Mouse (Mus musculus) midbrain, embryonic 12.5 days (tissue): ENCODE data around the gene Pmepa1. TPM values are rescaled to one million over a fixed set of nuclear protein-coding genes. Genes with fewer than 3 reads are reported as not detected.

ENCODE experiments used
- ATAC-seq: fragments of 200-750 bp; cut with Nextera tagmentation; 2 replicates; pipeline ENCODE4 v1.8.0; 2017; ENCODE audit warnings: low read depth, moderate TSS enrichment, moderate library complexity; ENCODE audit not compliant: low FRiP score
- H3K27ac ChIP-seq: fragments of 300-500 bp; sonication (generic); replicated peaks from 2 replicates; pipeline ENCODE4 v1.5.1; 2016; ENCODE audit warnings: mild to moderate bottlenecking
- H3K27me3 ChIP-seq: fragments of 300-500 bp; sonication (generic); 2 replicates; pipeline ENCODE4 v1.6.1; 2016; ENCODE audit warnings: mild to moderate bottlenecking
- H3K36me3 ChIP-seq: fragments of 300-500 bp; sonication (generic); 2 replicates; pipeline ENCODE4 v1.6.1; 2016
- H3K4me1 ChIP-seq: fragments of 300-500 bp; sonication (generic); 2 replicates; pipeline ENCODE4 v1.6.1; 2016
- H3K4me2 ChIP-seq: fragments of 300-500 bp; sonication (generic); replicated peaks from 2 replicates; pipeline ENCODE4 v1.6.1; 2016; ENCODE audit warnings: mild to moderate bottlenecking, moderate library complexity
- H3K4me3 ChIP-seq: fragments of 300-500 bp; sonication (generic); 2 replicates; pipeline ENCODE4 v1.5.1; 2016; ENCODE audit warnings: mild to moderate bottlenecking
- H3K9ac ChIP-seq: fragments of 300-500 bp; sonication (generic); replicated peaks from 2 replicates; pipeline ENCODE4 v1.6.1; 2016; ENCODE audit warnings: mild to moderate bottlenecking, moderate library complexity
- H3K9me3 ChIP-seq: fragments of 300-500 bp; sonication (generic); 2 replicates; pipeline ENCODE4 v1.6.1; 2016; ENCODE audit warnings: mild to moderate bottlenecking
- WGBS: fragments of 180-500 bp; shearing (Covaris S2); methylation state at CpG from one replicate; pipeline ENCODE4 v1.1.7; 2016; 5-methylcytosine and 5-hydroxymethylcytosine counted together
- polyA plus RNA-seq: library from polyadenylated mRNA; unstranded; fragments of >200 nt; fragmentation: Nextera tagmentation; extraction: Ambion mirVana; gene quantifications from 2 replicates; pipeline ENCODE4 v1.2.1, GENCODE M21; 2016

Pmepa1 gene
- polyA plus RNA-seq, 1 experiment from 2014 or later = 4.6 TPM

DNA sequence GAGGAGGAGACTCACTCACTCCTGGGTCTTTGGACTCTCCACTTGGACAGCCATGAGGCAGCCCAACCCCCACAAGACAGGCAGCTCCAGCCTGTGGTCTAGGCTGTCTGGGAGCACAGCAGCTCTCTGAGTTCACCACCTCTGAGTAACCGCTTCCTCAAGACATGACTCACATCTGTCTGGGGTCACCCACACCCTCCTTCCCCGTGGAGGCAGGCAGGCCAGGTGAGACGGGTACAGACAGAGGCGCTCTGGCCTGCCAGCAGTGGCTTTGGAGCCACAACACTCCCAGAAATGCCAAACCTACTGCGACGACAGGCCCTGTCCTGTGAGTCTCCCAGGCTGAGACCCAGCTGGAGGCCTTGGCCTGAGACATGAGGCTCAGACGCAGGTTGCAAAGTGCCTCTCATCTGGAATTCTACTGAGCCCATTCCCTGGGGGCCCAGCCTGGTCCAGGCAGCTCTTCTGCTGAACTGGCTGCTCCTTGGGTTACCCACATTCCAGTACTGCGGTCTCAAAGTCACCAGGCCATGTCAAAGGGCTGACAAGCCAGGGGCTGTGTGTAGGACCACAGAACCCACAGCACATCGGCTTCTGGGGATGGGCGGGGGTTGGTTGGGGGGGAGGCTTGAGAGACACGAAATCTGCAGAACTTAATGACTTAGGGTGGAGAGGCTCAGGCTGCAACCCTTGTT is 12.6 kb downstream of the Pmepa1 start:
- no peaks in the 10 kb centered on the region for H3K9me3 ChIP-seq
- no peak overlapping the region for H3K27ac ChIP-seq
- no peaks in the 10 kb centered on the region for H3K36me3 ChIP-seq
- H3K4me1 ChIP-seq = peaks cover 74% of the 10 kb centered on the region
- no peak overlapping the region; the same call in 1 of the 2 replicates for H3K9ac ChIP-seq
- no peaks in the 10 kb centered on the region for H3K27me3 ChIP-seq
- no peak for ATAC-seq
- no peak overlapping the region for H3K4me3 ChIP-seq
- 73% methylated on average over 11 of the region's 11 CpGs for WGBS
- no peak overlapping the region for H3K4me2 ChIP-seq

DNA sequence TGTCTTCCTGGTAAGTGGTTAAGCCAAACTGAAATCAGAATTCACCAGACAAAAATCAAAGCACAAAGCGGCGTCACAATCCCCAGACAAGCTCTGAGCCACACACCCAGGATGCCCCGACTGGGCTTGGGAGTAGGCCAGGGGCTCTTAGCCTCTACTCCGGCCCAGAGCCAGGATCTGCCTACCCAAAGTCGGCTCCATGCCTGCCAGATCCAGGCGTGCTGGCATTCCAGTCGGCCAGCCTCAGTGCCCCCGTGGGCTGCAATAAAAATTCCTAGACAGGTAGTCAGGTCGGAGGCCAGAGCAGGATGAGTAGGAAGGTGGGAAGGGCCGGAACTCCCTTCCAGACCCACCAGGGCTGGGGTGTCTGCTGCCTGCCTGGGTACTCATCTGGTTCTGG is 14.8 kb downstream of the Pmepa1 start:
- ATAC-seq = no peak
- H3K27me3 ChIP-seq = no peaks in the 10 kb centered on the region
- no peak overlapping the region for H3K4me2 ChIP-seq
- no peaks in the 10 kb centered on the region for H3K36me3 ChIP-seq
- no peak overlapping the region for H3K27ac ChIP-seq
- whole genome bisulfite sequencing = 84% methylated on average over 10 of the region's 10 CpGs
- no peak overlapping the region for H3K4me3 ChIP-seq
- H3K9ac ChIP-seq = no peak overlapping the region
- peaks cover 90% of the 10 kb centered on the region for H3K4me1 ChIP-seq
- H3K9me3 ChIP-seq = no peaks in the 10 kb centered on the region

GRCm38 (mm10) chr2:173258459-173259091 is 17.8 kb downstream of the Pmepa1 start:
- Histone ChIP-seq H3K4me1 (peaks cover 90% of the 10 kb centered on the region), H3K27ac (peak overlapping the region; percentile 52), H3K4me3 (no peak overlapping the region), H3K9ac (no peak overlapping the region), H3K9me3 (no peaks in the 10 kb centered on the region), H3K4me2 (no peak overlapping the region), H3K36me3 (no peaks in the 10 kb centered on the region), H3K27me3 (no peaks in the 10 kb centered on the region)
- WGBS = 26% methylated on average over 9 of the region's 9 CpGs
- ATAC-seq = no peak

DNA sequence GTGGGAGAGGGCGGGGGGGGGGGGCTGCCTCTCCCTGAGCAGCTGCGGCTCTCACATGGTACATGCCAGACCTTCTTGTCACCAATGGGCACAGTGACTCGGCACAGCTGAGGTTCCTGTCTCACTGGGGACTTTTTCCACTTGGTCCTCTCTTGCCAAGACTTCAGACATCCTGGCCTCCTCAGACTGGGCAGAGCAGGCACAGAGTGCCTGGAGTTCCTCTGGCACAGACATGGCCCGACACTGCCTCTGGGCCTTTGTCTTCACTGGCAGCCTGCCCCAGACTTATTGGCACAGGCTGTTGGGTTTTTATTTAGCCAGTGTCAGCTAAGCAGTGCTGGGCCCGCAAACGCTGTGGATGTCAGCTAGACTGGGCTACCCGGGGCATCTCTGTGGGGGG is 18.7 kb downstream of the Pmepa1 start:
- ATAC-seq = no peak
- H3K4me3 ChIP-seq = no peak overlapping the region
- no peak overlapping the region for H3K4me2 ChIP-seq
- peak overlapping the region; percentile 52 for H3K27ac ChIP-seq
- H3K36me3 ChIP-seq = no peaks in the 10 kb centered on the region
- no peaks in the 10 kb centered on the region for H3K27me3 ChIP-seq
- H3K9me3 ChIP-seq = no peaks in the 10 kb centered on the region
- peaks cover 97% of the 10 kb centered on the region for H3K4me1 ChIP-seq
- WGBS = 44% methylated on average over 7 of the region's 7 CpGs
- no peak overlapping the region for H3K9ac ChIP-seq

DNA sequence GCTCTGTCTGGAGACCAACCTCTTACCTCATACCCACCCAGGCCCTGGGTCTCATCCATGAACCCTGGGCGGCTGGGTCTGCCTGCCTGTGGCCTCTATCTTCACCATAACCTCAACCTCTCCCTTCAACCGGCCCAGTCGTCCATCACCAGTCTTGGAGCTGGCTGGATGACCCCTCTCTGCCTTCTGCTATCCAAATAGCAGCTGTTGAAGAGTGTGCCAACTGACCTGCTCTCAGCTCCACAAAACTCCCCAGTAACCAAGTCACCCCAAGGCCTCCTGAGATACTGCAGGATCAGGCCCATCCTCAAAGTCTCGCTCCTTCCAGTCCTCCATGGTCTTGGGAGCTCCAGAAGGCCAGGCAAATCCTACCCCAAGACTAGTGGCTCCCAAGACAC is 19.8 kb downstream of the Pmepa1 start:
- Histone ChIP-seq H3K4me3 (no peak overlapping the region), H3K27me3 (0 out of 2 replicates have a peak, but pooled peaks cover 3% of the 10 kb centered on the region), H3K9me3 (no peaks in the 10 kb centered on the region), H3K27ac (0 out of 2 replicates have a peak overlapping the region, but pooled peaks have one; percentile 15), H3K9ac (no peak overlapping the region), H3K4me2 (no peak overlapping the region), H3K36me3 (no peaks in the 10 kb centered on the region), H3K4me1 (peaks cover 98% of the 10 kb centered on the region)
- no peak for ATAC-seq
- WGBS = 83% methylated on average over 4 of the region's 4 CpGs

DNA sequence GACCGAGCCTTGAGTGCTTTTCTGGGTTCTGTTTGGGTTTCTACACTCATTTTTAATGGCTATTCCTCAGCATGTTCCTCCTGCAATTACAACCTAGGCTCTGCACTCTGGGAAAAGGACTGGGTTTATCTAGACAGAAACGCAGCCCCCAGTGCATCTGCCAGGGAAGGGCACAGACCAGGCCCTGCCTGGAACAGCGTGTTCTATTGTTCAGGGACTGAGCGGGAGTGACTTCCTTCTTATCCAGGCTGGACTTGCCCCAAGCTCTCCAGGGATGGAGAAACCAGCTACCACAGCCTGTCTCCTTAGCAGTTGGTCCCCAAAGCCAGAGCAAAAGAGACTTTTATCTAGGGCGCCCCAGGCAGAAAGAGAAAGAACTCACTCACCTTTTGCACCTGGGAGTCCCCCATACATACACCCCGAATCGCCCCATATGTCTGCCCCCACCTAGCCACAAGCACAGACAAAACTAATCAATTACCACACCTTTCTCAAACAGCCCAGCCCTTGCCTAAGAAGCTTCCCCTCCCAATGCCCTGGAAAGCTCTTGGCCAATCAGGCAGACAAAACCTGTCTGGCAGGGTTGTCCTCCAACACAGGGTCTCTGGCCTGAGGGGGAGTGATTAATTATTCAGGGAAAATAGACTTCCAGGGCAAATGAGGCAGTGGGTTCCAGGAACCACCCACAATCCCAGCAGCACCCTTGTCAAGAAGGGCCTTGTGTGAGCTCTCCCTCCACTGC is 20.4 kb downstream of the Pmepa1 start:
- Histone ChIP-seq H3K9me3 (no peaks in the 10 kb centered on the region), H3K4me2 (no peak overlapping the region), H3K4me3 (no peak overlapping the region), H3K9ac (no peak overlapping the region), H3K36me3 (no peaks in the 10 kb centered on the region), H3K4me1 (peaks cover 98% of the 10 kb centered on the region), H3K27me3 (0 out of 2 replicates have a peak, but pooled peaks cover 3% of the 10 kb centered on the region), H3K27ac (peak overlapping the region; percentile 15; the same call in 1 of the 2 replicates)
- no peak for ATAC-seq
- WGBS = 72% methylated on average over 7 of the region's 7 CpGs

- Histone ChIP-seq H3K4me3 (no peak overlapping the region), H3K9me3 (no peaks in the 10 kb centered on the region), H3K4me1 (peaks cover 98% of the 10 kb centered on the region), H3K9ac (peak overlapping the region; percentile 35), H3K27me3 (0 out of 2 replicates have a peak, but pooled peaks cover 3% of the 10 kb centered on the region), H3K27ac (peak overlapping the region; percentile 75), H3K4me2 (peak overlapping the region; percentile 29), H3K36me3 (no peaks in the 10 kb centered on the region)
- peak; percentile 64 for ATAC-seq
- 14% methylated on average over 26 of the region's 26 CpGs for WGBS
Measured at GRCm38 (mm10) chr2:173253761-173254662, 22.3 kb downstream of the Pmepa1 start.

GRCm38 (mm10) chr2:173251675-173252074 is 24.7 kb downstream of the Pmepa1 start:
- ATAC-seq = no peak
- Histone ChIP-seq H3K27ac (no peak overlapping the region), H3K4me3 (no peak overlapping the region), H3K9me3 (no peaks in the 10 kb centered on the region), H3K27me3 (0 out of 2 replicates have a peak, but pooled peaks cover 8% of the 10 kb centered on the region), H3K4me1 (peaks cover 90% of the 10 kb centered on the region), H3K4me2 (no peak overlapping the region), H3K36me3 (no peaks in the 10 kb centered on the region), H3K9ac (no peak overlapping the region)
- WGBS = 78% methylated on average over 9 of the region's 9 CpGs

GRCm38 (mm10) chr2:173251133-173251532 is 25.2 kb downstream of the Pmepa1 start:
- no peaks in the 10 kb centered on the region for H3K36me3 ChIP-seq
- H3K27me3 ChIP-seq = peaks cover 14% of the 10 kb centered on the region; the same call in 1 of the 2 replicates
- H3K27ac ChIP-seq = no peak overlapping the region
- 62% methylated on average over 7 of the region's 7 CpGs for WGBS
- no peak overlapping the region for H3K4me2 ChIP-seq
- H3K9ac ChIP-seq = no peak overlapping the region
- H3K9me3 ChIP-seq = no peaks in the 10 kb centered on the region
- no peak overlapping the region for H3K4me3 ChIP-seq
- ATAC-seq = no peak
- H3K4me1 ChIP-seq = peaks cover 87% of the 10 kb centered on the region

DNA sequence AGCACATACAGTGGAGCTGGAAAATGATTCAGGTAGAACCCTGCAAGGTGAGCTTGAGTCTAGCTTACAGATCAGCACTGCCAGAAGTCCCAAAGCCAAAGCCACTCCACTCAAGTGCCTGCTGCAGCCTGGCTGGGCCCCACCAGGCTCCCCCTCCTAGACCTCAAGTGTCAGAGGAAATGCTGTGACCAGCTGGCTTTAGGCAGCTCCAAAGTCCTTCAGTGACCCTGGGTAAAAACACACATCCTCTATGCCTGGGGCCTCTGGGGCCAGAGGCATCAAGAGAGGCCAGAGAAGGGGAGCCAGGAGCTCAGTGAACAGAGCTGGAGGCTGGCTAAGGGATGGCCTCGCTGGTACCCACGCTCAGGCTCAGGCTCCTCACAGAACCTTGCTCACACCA is 25.9 kb downstream of the Pmepa1 start:
- Histone ChIP-seq H3K36me3 (no peaks in the 10 kb centered on the region), H3K9ac (no peak overlapping the region), H3K4me2 (no peak overlapping the region), H3K9me3 (no peaks in the 10 kb centered on the region), H3K27me3 (peaks cover 21% of the 10 kb centered on the region), H3K4me3 (no peak overlapping the region), H3K4me1 (peaks cover 84% of the 10 kb centered on the region), H3K27ac (0 out of 2 replicates have a peak overlapping the region, but pooled peaks have one; percentile 25)
- 29% methylated on average over 2 of the region's 2 CpGs for WGBS
- ATAC-seq = no peak

- peaks cover 79% of the 10 kb centered on the region for H3K4me1 ChIP-seq
- H3K4me3 ChIP-seq = no peak overlapping the region
- no peak overlapping the region for H3K4me2 ChIP-seq
- H3K27ac ChIP-seq = 0 out of 2 replicates have a peak overlapping the region, but pooled peaks have one; percentile 25
- no peak overlapping the region for H3K9ac ChIP-seq
- no peaks in the 10 kb centered on the region for H3K9me3 ChIP-seq
- peaks cover 22% of the 10 kb centered on the region for H3K27me3 ChIP-seq
- no peaks in the 10 kb centered on the region for H3K36me3 ChIP-seq
- WGBS = 81% methylated on average over 8 of the region's 8 CpGs
- no peak for ATAC-seq
Measured at GRCm38 (mm10) chr2:173249965-173250364, 26.4 kb downstream of the Pmepa1 start.
